Mouse (Mus musculus) C2C12 (cell line): ENCODE measurements around the gene Sqstm1.

Experiments
- CEBPB ChIP-seq: IDR thresholded peaks from one replicate; pipeline ENCODE4 v1.6.1; 2011; ENCODE audit warnings: low read depth, mild to moderate bottlenecking, control low read depth, moderate library complexity
- CTCF ChIP-seq: IDR thresholded peaks from one replicate; pipeline ENCODE4 v1.5.1; 2011; ENCODE audit not compliant: control insufficient read depth, insufficient read depth, insufficient read length
- MAX ChIP-seq: IDR thresholded peaks from one replicate; pipeline ENCODE4 v1.6.1; 2011; ENCODE audit warnings: mild to moderate bottlenecking, control low read depth
- MYOD1 ChIP-seq: IDR thresholded peaks from one replicate; pipeline ENCODE4 v1.6.1; 2011; ENCODE audit warnings: low read depth; ENCODE audit not compliant: control insufficient read depth, insufficient read length
- MYOG ChIP-seq: IDR thresholded peaks from one replicate; pipeline ENCODE4 v1.6.1; 2011; ENCODE audit not compliant: control insufficient read depth, insufficient read length; ENCODE audit errors: extremely low read depth
- USF1 ChIP-seq: IDR thresholded peaks from one replicate; pipeline ENCODE4 v1.6.1; 2011; ENCODE audit warnings: low read depth, mild to moderate bottlenecking, control low read depth, moderate library complexity

- no peak for TF ChIP-seq CTCF
- no peak for TF ChIP-seq CEBPB
- TF ChIP-seq MAX, result no peak
- no peak for TF ChIP-seq MYOD1
- no peak for TF ChIP-seq USF1
- no peak for TF ChIP-seq MYOG
These were observed 7.3 kb downstream of the Sqstm1 start for GRCm38 (mm10) chr11:50203302-50203827.
